Mouse (Mus musculus): Measurements from ENCODE around the gene Mtx1. TPM values are rescaled to one million over a fixed set of nuclear protein-coding genes. Genes with fewer than 3 reads are reported as not detected.
"Not testable (repeated sequence)": the region's sequence is repeated elsewhere in the genome, so short reads cannot be mapped to it uniquely, and the experiment has no call there.

Mtx1 gene
- polyA plus RNA-seq, 1 experiment = 66.8 TPM

- no peak for TF ChIP-seq CTCF (IDR thresholded peaks at IDR 0.05; ENCODE audit: low read depth, low read length)
- no peak for TF ChIP-seq POLR2A (IDR thresholded peaks at IDR 0.05; ENCODE audit: borderline replicate concordance, low read depth, low read length)
- H3K27ac ChIP-seq (ENCODE audit: insufficient read depth, low read depth, low read length) = no peak overlapping the region
- H3K4me3 ChIP-seq (ENCODE audit: insufficient read depth, low read length) = no peak overlapping the region
- peaks cover 3% of the 10 kb centered on the region for H3K4me1 ChIP-seq (ENCODE audit: control insufficient read depth, insufficient read depth, low read length)
Measured at GRCm38 (mm10) chr3:89219546-89219945, 7.3 kb downstream of the Mtx1 start.

DNA sequence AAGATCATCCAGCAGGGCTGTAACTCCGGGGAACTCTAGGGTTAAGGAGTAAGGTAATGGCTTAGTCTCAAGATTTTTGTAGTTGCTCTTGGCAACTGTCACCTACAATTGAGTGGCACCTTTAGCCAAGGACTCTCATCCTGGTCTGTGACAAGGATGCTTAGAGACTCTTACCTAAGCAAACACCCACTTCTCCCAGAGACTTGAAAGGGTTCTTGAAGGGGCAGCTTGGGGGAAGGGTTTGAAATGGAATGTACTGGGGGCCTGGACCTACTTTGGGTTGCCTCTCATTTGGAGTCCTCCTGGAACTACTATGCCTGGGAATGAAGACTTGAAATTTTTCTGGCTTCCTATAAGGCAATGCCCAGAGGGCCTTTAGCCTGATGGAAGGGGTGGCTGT, 8.6 kb downstream of the Mtx1 start:
- peaks cover 5% of the 10 kb centered on the region for H3K4me1 ChIP-seq (ENCODE audit: control insufficient read depth, insufficient read depth, low read length)
- H3K4me3 ChIP-seq (ENCODE audit: insufficient read depth, low read length) = no peak overlapping the region
- TF ChIP-seq POLR2A (IDR thresholded peaks at IDR 0.05; ENCODE audit: borderline replicate concordance, low read depth, low read length) (no peak), CTCF (IDR thresholded peaks at IDR 0.05; ENCODE audit: low read depth, low read length) (no peak)
- no peak overlapping the region for H3K27ac ChIP-seq (ENCODE audit: insufficient read depth, low read depth, low read length)

- H3K4me3 ChIP-seq (ENCODE audit: insufficient read depth, low read length); H3K27ac ChIP-seq (ENCODE audit: insufficient read depth, low read depth, low read length): not testable (repeated sequence)
- H3K4me1 ChIP-seq (ENCODE audit: control insufficient read depth, insufficient read depth, low read length) = peaks cover 14% of the 10 kb centered on the region
Measured at GRCm38 (mm10) chr3:89216407-89216806, 10.5 kb downstream of the Mtx1 start.

DNA sequence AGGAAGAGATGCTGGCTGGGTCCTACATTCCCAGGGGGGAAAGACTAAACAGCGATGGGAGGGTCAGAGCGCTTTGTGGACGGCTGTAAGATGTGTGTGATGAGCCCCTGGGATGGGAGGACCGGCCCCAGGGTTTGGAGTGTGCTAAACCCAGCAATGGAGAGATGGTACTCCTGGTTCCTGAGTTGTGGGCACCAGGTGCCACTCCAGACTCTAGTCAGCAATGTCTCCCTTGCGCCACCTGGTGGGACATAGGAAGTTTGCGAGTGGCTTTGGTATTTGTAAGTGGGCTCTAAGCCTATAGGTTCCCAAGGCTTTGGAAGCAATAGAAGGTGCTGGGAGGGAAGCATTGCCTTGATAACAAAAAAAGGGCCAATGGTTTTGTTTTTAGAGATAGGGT, 11.0 kb downstream of the Mtx1 start:
- Histone ChIP-seq H3K4me3 (ENCODE audit: insufficient read depth, low read length) (no peak overlapping the region), H3K4me1 (ENCODE audit: control insufficient read depth, insufficient read depth, low read length) (peaks cover 19% of the 10 kb centered on the region), H3K27ac (ENCODE audit: insufficient read depth, low read depth, low read length) (no peak overlapping the region)
- TF ChIP-seq CTCF (IDR thresholded peaks at IDR 0.05; ENCODE audit: low read depth, low read length) (peak; percentile 86), POLR2A (IDR thresholded peaks at IDR 0.05; ENCODE audit: borderline replicate concordance, low read depth, low read length) (no peak)

DNA sequence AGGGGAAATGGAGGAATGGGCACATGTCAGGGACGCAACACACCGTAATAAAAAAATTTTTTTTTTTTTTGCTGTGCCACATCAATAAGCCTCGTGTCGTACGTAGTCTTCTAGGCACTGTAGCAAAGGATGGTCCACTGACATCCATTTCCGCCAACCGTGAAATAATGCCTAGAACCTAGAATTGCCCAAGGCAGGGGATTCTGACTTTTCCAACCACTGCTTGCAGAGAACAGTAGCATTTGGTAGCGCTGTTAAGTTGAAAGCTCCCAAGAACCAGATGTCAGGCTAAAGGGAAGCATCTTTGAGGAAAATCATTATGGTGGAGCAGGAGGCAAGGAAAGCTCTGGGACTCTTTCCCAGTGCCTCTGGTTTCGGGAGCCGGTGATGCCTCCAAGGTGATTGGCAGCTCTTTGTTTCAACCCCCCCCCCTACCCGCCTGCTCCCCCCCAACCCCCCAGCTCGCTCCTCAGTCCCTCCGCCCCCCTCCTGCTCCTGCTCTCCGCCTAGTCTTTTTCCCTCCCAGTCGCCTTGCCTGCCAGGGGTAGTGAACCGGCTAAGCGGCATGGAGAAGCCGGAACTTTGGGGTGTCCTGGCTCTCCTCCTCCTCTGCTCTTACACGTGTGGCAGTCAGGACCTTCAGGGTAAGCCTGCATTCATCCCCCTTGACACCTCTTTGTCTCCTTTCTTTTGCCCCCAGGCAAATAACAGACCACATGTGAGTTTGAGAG, 12.0 kb downstream of the Mtx1 start, which contains the start of gene Thbs3:
TSS of gene Thbs3 (plus strand) at position 500 of the 731 bp plus-strand sequence.
- Histone ChIP-seq H3K4me3 (ENCODE audit: insufficient read depth, low read length) (peak within 1 kb of the TSS; percentile 73), H3K4me1 (ENCODE audit: control insufficient read depth, insufficient read depth, low read length) (peaks cover 27% of the 10 kb centered on the region), H3K27ac (ENCODE audit: insufficient read depth, low read depth, low read length) (peak within 1 kb of the TSS; percentile 37)
- TF ChIP-seq CTCF (IDR thresholded peaks at IDR 0.05; ENCODE audit: low read depth, low read length) = no peak
- TF ChIP-seq POLR2A (IDR thresholded peaks at IDR 0.05; ENCODE audit: borderline replicate concordance, low read depth, low read length) = no peak

DNA sequence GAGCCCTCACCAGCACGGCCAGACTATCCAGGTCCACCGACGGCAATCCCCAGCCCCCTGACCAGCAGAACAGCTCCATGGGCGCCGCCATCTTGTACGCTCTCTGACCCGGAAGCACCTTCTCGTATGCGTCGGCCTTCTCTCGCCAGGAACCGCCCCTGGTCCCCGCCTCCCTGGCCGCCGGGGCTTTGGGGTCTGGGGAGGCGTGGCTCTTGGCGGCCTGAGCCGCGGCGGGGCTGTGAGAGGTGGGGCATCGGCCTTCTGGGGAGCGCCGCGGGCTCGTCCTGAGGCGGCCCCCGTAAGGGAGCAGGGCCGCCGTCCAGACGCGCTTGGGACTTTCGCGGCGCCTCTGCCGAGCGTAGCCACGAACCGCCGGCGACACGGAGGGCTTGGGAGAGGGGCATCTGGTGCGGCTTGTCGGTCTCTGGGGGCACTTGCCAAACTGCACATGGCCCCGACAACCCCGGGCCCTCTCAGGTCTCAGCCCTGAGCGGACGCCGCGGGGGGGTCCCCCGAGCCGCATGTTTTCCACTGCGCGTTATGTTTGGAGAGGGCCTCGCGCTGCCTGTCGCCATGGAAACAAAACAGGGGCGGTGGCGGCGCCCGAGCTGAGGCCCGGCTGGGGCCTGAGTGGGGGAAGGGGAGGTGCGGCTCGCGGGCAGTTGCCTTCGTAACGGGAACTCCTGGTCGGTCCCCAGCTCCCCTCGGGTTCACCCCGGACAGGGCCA, 12.9 kb downstream of the Mtx1 start:
- peak overlapping the region; percentile 37 for H3K27ac ChIP-seq (ENCODE audit: insufficient read depth, low read depth, low read length)

DNA sequence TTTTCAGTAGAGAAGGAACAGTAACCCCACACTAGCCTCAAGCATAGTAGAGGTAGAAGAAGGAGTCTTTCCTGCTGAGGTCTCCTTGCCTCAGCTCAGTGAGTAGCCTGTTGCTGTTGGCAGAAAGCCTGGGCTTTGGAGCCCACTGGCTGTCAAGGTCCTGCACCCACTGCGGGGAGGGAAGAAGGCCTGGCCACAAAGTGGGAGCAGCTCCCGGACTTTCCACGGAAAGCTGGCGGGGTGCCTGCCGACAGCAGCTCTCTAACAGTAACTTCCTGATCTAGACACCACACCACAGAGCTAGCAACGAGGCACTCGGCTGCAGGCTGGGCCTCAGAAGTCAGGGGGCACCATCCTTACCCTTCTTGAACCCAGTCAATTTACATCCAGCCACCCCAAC, 16.2 kb downstream of the Mtx1 start:
- Histone ChIP-seq H3K4me1 (ENCODE audit: control insufficient read depth, insufficient read depth, low read length) (peaks cover 46% of the 10 kb centered on the region), H3K27ac (ENCODE audit: insufficient read depth, low read depth, low read length) (peak overlapping the region; percentile 89), H3K4me3 (ENCODE audit: insufficient read depth, low read length) (peak overlapping the region; percentile 10; the same call in 1 of the 2 replicates)

More for the DNA sequence above, 12.9 kb downstream of the Mtx1 start:
- TF ChIP-seq POLR2A (IDR thresholded peaks at IDR 0.05; ENCODE audit: borderline replicate concordance, low read depth, low read length) (no peak; the same call in 1 of the 2 replicates), CTCF (IDR thresholded peaks at IDR 0.05; ENCODE audit: low read depth, low read length) (no peak)
- H3K4me3 ChIP-seq (ENCODE audit: insufficient read depth, low read length) = peak overlapping the region; percentile 73
- H3K4me1 ChIP-seq (ENCODE audit: control insufficient read depth, insufficient read depth, low read length) = peaks cover 35% of the 10 kb centered on the region

DNA sequence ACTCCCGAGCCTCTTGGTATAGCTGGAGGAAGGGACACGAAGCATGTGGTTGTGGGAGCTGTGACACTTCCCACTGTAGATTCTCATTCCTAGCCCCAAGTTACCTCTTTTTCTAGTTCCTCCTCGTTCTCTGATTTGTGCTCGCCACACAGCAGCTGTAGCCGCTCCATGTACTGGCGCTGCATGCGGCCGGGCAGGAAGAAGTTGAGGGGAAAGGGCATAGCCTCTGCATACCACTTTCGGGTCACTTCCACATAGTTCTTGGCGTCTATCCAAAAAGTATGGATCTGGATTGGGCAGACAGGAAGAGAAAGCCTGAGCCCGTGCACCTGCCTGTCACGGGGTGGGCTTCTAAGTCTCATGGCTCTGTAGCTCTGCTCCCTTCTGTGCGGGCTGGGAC, 16.7 kb downstream of the Mtx1 start:
- H3K4me1 ChIP-seq (ENCODE audit: control insufficient read depth, insufficient read depth, low read length) = peaks cover 44% of the 10 kb centered on the region
- peak overlapping the region; percentile 10 for H3K4me3 ChIP-seq (ENCODE audit: insufficient read depth, low read length)
- TF ChIP-seq POLR2A (IDR thresholded peaks at IDR 0.05; ENCODE audit: borderline replicate concordance, low read depth, low read length) (no peak), CTCF (IDR thresholded peaks at IDR 0.05; ENCODE audit: low read depth, low read length) (no peak)
- peak overlapping the region; percentile 89 for H3K27ac ChIP-seq (ENCODE audit: insufficient read depth, low read depth, low read length)

More for the DNA sequence above, 16.2 kb downstream of the Mtx1 start:
- TF ChIP-seq CTCF (IDR thresholded peaks at IDR 0.05; ENCODE audit: low read depth, low read length) (no peak), POLR2A (IDR thresholded peaks at IDR 0.05; ENCODE audit: borderline replicate concordance, low read depth, low read length) (no peak)

DNA sequence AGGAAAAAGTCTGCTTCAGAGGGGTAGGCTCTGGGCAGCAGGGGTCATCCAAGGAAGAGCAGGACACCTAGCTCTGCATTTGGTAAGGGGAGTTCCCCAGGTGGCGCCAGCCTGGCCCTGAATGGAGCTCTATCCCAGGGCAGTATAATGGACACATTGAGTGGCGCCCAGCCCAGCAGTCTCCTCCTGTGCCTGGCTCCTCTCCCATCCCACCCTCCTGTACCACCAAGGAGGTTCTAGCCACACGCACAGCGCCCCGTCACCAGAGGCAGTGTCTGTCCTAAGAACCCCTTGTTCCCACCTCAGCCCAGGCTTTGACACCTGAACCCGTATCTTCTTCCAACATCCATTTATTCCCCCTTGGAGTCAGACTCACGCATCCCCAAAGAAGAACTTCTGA, 17.2 kb downstream of the Mtx1 start:
- H3K4me3 ChIP-seq (ENCODE audit: insufficient read depth, low read length) = peak overlapping the region; percentile 1; the same call in 1 of the 2 replicates
- TF ChIP-seq CTCF (IDR thresholded peaks at IDR 0.05; ENCODE audit: low read depth, low read length) (no peak), POLR2A (IDR thresholded peaks at IDR 0.05; ENCODE audit: borderline replicate concordance, low read depth, low read length) (no peak)

GRCm38 (mm10) chr3:89208736-89209135, 18.2 kb downstream of the Mtx1 start:
- TF ChIP-seq POLR2A (IDR thresholded peaks at IDR 0.05; ENCODE audit: borderline replicate concordance, low read depth, low read length) = no peak
- no peak for TF ChIP-seq CTCF (IDR thresholded peaks at IDR 0.05; ENCODE audit: low read depth, low read length)
- no peak overlapping the region for H3K4me3 ChIP-seq (ENCODE audit: insufficient read depth, low read length)
- peaks cover 47% of the 10 kb centered on the region for H3K4me1 ChIP-seq (ENCODE audit: control insufficient read depth, insufficient read depth, low read length)
- H3K27ac ChIP-seq (ENCODE audit: insufficient read depth, low read depth, low read length) = no peak overlapping the region

More for the DNA sequence above, 17.2 kb downstream of the Mtx1 start:
- Histone ChIP-seq H3K27ac (ENCODE audit: insufficient read depth, low read depth, low read length) (peak overlapping the region; percentile 89), H3K4me1 (ENCODE audit: control insufficient read depth, insufficient read depth, low read length) (peaks cover 45% of the 10 kb centered on the region)
